Mouse (Mus musculus) hindbrain, embryonic 14.5 days (tissue): ENCODE measurements at regions not wholly inside any gene's neighbourhood (a gene's known extent, or its start where the extent isn't known, plus 50 kb on each side); places are given as distances from the start of the nearest gene placed in this dataset.

Experiments used
- ATAC-seq: fragments of 200-750 bp; cut with Nextera tagmentation; 2 replicates; pipeline ENCODE4 v1.8.0; 2017; ENCODE audit warnings: moderate number of reproducible peaks, mild to moderate bottlenecking, moderate TSS enrichment, moderate library complexity; ENCODE audit not compliant: low FRiP score
- DNase-seq: peaks from one replicate; pipeline ENCODE4 v3.0.0-alpha.2; 2015; ENCODE audit warnings: low spot score
- H3K27ac ChIP-seq: fragments of 300-500 bp; sonication (generic); 2 replicates; pipeline ENCODE4 v1.5.1; 2014; ENCODE audit warnings: mild to moderate bottlenecking, moderate library complexity
- H3K27me3 ChIP-seq: fragments of 300-500 bp; sonication (generic); 2 replicates; pipeline ENCODE4 v1.6.1; 2014; ENCODE audit warnings: mild to moderate bottlenecking, low read length, mixed read lengths; ENCODE audit not compliant: control insufficient read depth, insufficient read depth
- H3K36me3 ChIP-seq: fragments of 300-500 bp; sonication (generic); replicated peaks from 2 replicates; pipeline ENCODE4 v1.6.1; 2014; ENCODE audit not compliant: control insufficient read depth, insufficient read depth
- H3K4me1 ChIP-seq: fragments of 300-500 bp; sonication (generic); replicated peaks from 2 replicates; pipeline ENCODE4 v1.6.1; 2014; ENCODE audit warnings: antibody characterized with exemption, low read length, mixed read lengths; ENCODE audit not compliant: control insufficient read depth, insufficient read depth
- H3K4me2 ChIP-seq: fragments of 300-500 bp; sonication (generic); replicated peaks from 2 replicates; pipeline ENCODE4 v1.6.1; 2014; ENCODE audit warnings: mild to moderate bottlenecking, moderate library complexity
- H3K4me3 ChIP-seq: fragments of 300-500 bp; sonication (generic); replicated peaks from 2 replicates; pipeline ENCODE4 v1.5.1; 2014; ENCODE audit warnings: mild to moderate bottlenecking, low read length
- H3K9ac ChIP-seq: fragments of 300-500 bp; sonication (generic); 2 replicates; pipeline ENCODE4 v1.6.1; 2014
- H3K9me3 ChIP-seq: fragments of 300-500 bp; sonication (generic); 2 replicates; pipeline ENCODE4 v1.6.1; 2016; ENCODE audit warnings: low read length; ENCODE audit not compliant: control insufficient read depth
- WGBS: fragments of 180-500 bp; shearing (Covaris S2); extraction: QIAGEN DNeasy Blood & Tissue Kit; methylation state at CpG from one replicate; pipeline ENCODE4 v1.1.7; 2014; 5-methylcytosine and 5-hydroxymethylcytosine counted together

DNA sequence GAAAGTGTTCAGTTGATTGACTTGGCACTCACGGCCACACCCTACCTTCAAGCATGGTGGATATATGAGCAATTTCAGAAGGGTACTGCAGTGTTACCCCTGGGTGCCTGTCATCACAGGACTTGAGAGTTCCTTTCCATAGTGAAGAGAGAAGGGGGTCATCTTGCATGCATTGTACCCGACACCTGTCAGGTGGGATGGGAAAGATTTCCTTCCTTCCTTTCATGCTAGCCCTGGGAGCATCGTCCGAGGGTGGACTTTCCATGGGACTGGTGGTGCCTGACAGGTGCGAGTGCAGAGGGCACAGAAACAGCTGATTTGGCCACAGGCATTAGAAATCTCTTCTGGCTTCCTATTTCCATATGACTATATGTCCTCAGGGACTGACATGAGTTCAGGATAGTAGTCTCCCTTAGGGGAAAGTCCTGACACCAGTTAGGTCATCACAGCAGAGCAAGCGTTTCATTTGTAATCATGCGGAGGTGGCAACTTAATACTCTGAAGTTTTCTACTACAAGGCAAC is 342.1 kb upstream of the Id2 start:
- H3K27ac ChIP-seq = no peak overlapping the region
- ATAC-seq (no peak), DNase-seq (no peak)
- H3K27me3 ChIP-seq = no peaks in the 10 kb centered on the region
- no peaks in the 10 kb centered on the region for H3K4me1 ChIP-seq
- 91% methylated on average over 7 of the region's 7 CpGs for WGBS
- no peak overlapping the region for H3K9ac ChIP-seq
- no peaks in the 10 kb centered on the region for H3K9me3 ChIP-seq
- H3K36me3 ChIP-seq = no peaks in the 10 kb centered on the region
- H3K4me3 ChIP-seq = no peak overlapping the region
- no peak overlapping the region for H3K4me2 ChIP-seq

GRCm38 (mm10) chr12:25438217-25439028 is 341.5 kb upstream of the Id2 start:
- Histone ChIP-seq H3K9ac (no peak overlapping the region), H3K9me3 (no peaks in the 10 kb centered on the region), H3K4me2 (no peak overlapping the region), H3K27me3 (no peaks in the 10 kb centered on the region), H3K36me3 (no peaks in the 10 kb centered on the region), H3K27ac (no peak overlapping the region), H3K4me1 (no peaks in the 10 kb centered on the region), H3K4me3 (no peak overlapping the region)
- WGBS = 61% methylated on average over 8 of the region's 8 CpGs
- DNase-seq (no peak), ATAC-seq (no peak)

DNA sequence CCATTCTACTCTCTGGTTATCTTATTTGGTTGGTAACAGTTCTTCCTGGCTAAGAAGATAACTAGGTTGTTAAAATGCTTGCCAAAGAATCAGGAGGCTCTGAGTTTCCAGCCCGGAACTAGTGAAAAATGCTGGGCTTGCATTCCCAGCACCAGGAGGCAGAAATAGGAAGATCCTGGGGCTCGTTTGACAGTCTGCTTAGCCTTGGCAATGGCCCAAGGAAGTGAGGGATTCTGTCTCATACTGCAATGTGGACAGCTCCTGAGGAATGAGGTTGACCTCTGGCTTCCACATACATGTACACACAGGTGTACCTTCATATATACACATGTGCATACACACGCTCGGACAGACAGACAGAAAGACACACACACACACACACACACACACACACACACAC is 340.6 kb upstream of the Id2 start:
- Histone ChIP-seq H3K9me3 (no peaks in the 10 kb centered on the region), H3K4me3 (no peak overlapping the region), H3K27me3 (no peaks in the 10 kb centered on the region), H3K36me3 (no peaks in the 10 kb centered on the region), H3K4me1 (no peaks in the 10 kb centered on the region), H3K4me2 (no peak overlapping the region), H3K27ac (no peak overlapping the region), H3K9ac (no peak overlapping the region)
- ATAC-seq (no peak), DNase-seq (no peak)
- 66% methylated on average over 4 of the region's 4 CpGs for WGBS

- Histone ChIP-seq H3K4me2 (no peak overlapping the region), H3K36me3 (no peaks in the 10 kb centered on the region), H3K9me3 (no peaks in the 10 kb centered on the region), H3K4me1 (no peaks in the 10 kb centered on the region), H3K4me3 (no peak overlapping the region), H3K27me3 (no peaks in the 10 kb centered on the region), H3K27ac (no peak overlapping the region), H3K9ac (no peak overlapping the region)
- no peak for ATAC-seq
- DNase-seq = no peak
- 94% methylated on average over 6 of the region's 6 CpGs for WGBS
Observed at GRCm38 (mm10) chr12:25436220-25436911, 339.4 kb upstream of the Id2 start.

- DNase-seq (no peak), ATAC-seq (no peak)
- WGBS = 98% methylated on average over 6 of the region's 6 CpGs
- H3K9ac ChIP-seq = no peak overlapping the region
- no peak overlapping the region for H3K4me2 ChIP-seq
- H3K9me3 ChIP-seq = no peaks in the 10 kb centered on the region
- H3K4me3 ChIP-seq = no peak overlapping the region
- no peaks in the 10 kb centered on the region for H3K4me1 ChIP-seq
- H3K27ac ChIP-seq = no peak overlapping the region
- H3K36me3 ChIP-seq = no peaks in the 10 kb centered on the region
- H3K27me3 ChIP-seq = no peaks in the 10 kb centered on the region
Observed at GRCm38 (mm10) chr12:25432796-25433195, 335.9 kb upstream of the Id2 start.

DNA sequence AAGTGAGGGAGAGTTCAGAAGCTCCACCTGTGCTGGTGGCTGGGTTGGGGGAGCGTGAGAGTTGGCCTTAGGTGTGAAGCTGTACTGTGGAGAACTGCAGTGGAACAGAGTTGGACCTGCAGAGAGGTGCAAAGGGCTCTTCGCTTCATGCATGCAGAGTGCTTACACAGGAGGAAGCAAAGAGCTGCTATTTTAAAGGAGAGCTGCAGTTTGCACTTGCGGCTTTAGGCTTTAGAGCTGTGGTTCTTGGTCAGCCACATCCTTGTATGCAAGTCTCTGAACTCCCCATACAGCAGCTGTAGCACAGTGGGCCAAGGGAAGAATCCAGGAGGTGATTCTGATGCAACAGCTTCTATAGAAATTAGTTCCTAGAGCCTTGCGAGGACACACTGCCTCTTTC is 334.0 kb upstream of the Id2 start:
- ATAC-seq (no peak), DNase-seq (no peak)
- H3K4me2 ChIP-seq = no peak overlapping the region
- H3K9ac ChIP-seq = no peak overlapping the region
- 85% methylated on average over 4 of the region's 4 CpGs for WGBS
- H3K27me3 ChIP-seq = no peaks in the 10 kb centered on the region
- H3K4me1 ChIP-seq = no peaks in the 10 kb centered on the region
- no peaks in the 10 kb centered on the region for H3K9me3 ChIP-seq
- no peak overlapping the region for H3K4me3 ChIP-seq
- no peak overlapping the region for H3K27ac ChIP-seq
- H3K36me3 ChIP-seq = no peaks in the 10 kb centered on the region

- Histone ChIP-seq H3K36me3 (no peaks in the 10 kb centered on the region), H3K4me3 (no peak overlapping the region), H3K27ac (no peak overlapping the region), H3K4me1 (no peaks in the 10 kb centered on the region), H3K9ac (no peak overlapping the region), H3K9me3 (no peaks in the 10 kb centered on the region), H3K27me3 (no peaks in the 10 kb centered on the region), H3K4me2 (no peak overlapping the region)
- ATAC-seq (no peak), DNase-seq (no peak)
- 88% methylated on average over 11 of the region's 11 CpGs for WGBS
Observed at GRCm38 (mm10) chr12:25427911-25428642, 331.1 kb upstream of the Id2 start.

DNA sequence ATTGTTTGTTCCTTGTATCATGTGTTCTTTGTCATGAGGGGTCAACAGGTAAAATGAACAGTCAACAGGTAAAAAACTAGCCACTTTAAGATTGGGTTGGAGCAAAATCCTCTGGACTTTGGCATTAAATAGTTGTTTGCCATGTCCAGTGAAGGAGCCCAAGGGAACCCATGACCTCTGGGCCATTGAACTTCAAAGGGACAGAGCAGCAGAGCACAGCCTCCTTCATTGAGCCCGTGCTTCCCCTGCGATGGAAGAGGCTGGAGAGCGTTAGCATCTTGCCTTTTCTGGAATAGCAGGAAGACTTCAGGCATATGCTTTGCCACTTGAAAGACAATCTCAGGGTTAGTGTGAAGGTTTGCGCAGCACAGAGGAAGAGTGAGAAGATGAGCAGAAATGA is 320.4 kb upstream of the Id2 start:
- H3K9me3 ChIP-seq = no peaks in the 10 kb centered on the region
- H3K4me2 ChIP-seq = no peak overlapping the region
- H3K4me3 ChIP-seq = no peak overlapping the region
- H3K36me3 ChIP-seq = no peaks in the 10 kb centered on the region
- DNase-seq = no peak
- H3K9ac ChIP-seq = no peak overlapping the region
- H3K4me1 ChIP-seq = peaks cover 6% of the 10 kb centered on the region
- 87% methylated on average over 4 of the region's 4 CpGs for WGBS
- no peaks in the 10 kb centered on the region for H3K27me3 ChIP-seq
- no peak overlapping the region for H3K27ac ChIP-seq
- no peak for ATAC-seq

- WGBS = 54% methylated on average over 3 of the region's 3 CpGs
- DNase-seq (no peak), ATAC-seq (no peak)
- no peaks in the 10 kb centered on the region for H3K9me3 ChIP-seq
- no peaks in the 10 kb centered on the region for H3K27me3 ChIP-seq
- no peaks in the 10 kb centered on the region for H3K36me3 ChIP-seq
- no peak overlapping the region for H3K4me3 ChIP-seq
- no peak overlapping the region for H3K9ac ChIP-seq
- H3K4me1 ChIP-seq = peaks cover 6% of the 10 kb centered on the region
- no peak overlapping the region for H3K27ac ChIP-seq
- no peak overlapping the region for H3K4me2 ChIP-seq
Observed at GRCm38 (mm10) chr12:25416571-25416970, 319.6 kb upstream of the Id2 start.
